Mouse (Mus musculus) embryo, embryonic 10.5 days (tissue): Measurements from ENCODE around the gene Arrb2.
A peak's percentile ranks its signal among the peaks of the same experiment; 100 is the strongest.
"Not testable (repeated sequence)": the region's sequence is repeated elsewhere in the genome, so short reads cannot be mapped to it uniquely, and the experiment has no call there.

Experiments used
- DNase-seq: peaks from one replicate; pipeline ENCODE4 v3.0.0-alpha.2; 2015; ENCODE audit warnings: low spot score

The Arrb2 gene

DNA sequence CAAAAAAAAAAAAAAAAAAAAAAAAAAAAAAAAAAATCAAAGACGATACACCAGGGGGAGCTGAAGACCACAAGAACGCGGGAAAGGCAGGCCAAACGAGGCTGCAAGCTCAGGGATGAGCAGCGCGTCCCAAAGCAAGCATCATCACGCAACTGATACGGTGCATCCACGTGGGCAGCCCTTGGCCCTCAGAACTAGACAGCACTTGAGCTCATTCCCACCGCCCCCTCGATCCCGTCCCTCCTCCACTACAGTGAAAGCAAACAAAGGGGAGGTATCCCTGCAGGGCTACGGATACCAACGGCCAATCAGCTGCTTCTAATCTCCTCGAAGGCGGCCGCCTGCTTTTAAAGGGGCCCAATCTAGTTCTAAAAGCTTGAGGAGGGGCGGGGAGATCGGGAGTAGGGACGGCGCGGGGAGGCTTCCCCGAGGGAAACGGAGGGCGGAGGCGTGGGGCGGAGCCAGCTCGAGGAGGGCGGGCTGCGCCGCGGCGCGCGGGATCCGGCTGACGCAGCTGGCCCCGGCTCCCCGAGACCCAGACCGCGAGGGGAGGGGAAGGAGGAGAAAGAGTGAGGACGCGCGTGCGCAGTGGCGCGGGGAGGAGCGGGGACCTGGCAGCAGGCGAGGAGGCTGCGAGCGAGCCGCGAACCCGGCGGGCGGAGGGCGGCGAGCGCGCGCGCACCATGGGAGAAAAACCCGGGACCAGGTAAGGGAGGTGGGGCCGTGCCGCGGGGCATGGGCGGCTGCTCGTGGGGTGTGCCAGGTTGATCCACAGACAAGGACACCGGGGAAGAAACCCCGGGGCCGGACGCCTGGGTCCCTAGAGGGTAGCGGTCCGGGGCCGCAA is at the start of gene Arrb2:
Gene Arrb2 (plus strand): TSS at position 588 of the 847 bp plus-strand sequence.
- DNase-seq: peak; percentile 99

GRCm38 (mm10) chr11:70384136-70384535 is 48.3 kb upstream of the Arrb2 start:
- DNase-seq: peak; percentile 7

DNA sequence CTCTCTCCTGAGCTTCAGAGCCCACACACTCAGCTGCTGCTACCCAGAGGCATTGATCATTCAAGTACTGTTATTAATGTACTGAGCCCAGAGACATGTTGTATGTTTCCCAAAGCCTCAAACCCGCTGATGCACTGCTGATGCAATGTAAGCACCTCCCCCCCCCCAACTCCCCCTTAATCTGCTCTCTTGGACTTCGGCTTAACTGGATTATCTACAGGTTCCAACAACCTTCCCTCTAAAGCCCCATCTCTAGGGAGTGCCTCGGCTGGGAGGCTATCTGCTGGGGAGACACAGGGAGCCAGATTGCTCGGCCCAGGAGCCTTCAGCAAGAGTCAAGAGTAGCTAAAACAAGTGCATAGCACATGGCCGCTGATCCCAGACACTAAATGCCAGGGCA is 45.0 kb upstream of the Arrb2 start:
- DNase-seq: no peak

GRCm38 (mm10) chr11:70389421-70389820 is 43.0 kb upstream of the Arrb2 start:
- no peak for DNase-seq

DNA sequence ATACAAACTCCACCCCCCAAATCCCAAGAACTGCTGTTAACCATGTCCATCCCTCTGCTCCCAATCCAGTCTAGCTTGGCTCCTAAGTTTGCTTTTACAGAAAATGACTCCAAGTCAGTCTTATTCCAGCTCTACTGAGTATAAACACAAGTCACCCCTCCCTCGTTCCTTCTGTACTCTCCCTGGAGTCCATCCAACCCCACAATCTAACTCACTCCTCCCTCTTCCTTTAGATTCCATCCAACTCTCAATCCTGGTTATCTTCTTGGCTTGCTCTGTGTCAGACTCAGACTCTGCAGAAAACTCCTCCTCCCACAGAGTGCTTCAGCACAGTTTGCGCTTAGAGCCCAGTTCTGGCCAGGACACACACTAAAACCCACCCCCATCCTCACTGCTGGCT is 28.8 kb upstream of the Arrb2 start:
- DNase-seq: no peak

DNA sequence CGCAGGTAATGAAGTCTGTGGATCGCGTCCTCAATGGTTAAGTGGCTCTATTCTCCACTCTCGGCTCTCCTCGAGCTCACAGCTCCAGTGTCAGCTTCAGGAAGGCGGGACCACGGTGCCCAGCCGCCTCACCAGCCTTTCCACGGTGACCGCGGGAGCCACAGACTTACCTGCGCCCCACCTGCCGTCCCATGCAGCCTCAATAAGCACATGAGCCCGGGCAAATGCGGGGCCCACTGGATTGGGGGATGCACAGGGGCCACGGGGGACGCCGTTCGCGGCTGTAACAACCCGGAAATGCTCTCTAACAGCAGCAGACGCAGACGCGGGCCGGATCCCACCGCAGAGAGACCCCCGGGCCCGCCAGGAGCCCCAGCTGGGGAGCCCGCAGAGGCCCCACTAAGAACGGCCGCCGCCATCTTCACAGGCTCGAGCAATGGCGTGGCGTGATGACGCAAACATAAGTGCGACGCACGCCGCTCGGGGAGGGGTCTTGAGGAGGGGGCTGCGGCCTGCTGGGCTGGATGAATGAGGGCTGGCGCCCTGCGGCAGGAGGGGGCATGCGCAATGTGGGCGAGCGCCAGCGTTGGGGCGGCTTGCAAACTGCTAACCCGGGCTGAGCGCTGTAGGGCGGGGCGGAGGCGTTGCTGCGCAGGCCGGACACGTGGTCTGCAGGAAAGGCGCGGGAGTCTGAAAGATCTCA is 22.7 kb upstream of the Arrb2 start, which contains the start of gene Pelp1:
Gene Pelp1 (minus strand): TSS at position 438 of the 703 bp plus-strand sequence.
- DNase-seq: peak; percentile 98

- no peak for DNase-seq
Observed at GRCm38 (mm10) chr11:70410297-70410643, 22.2 kb upstream of the Arrb2 start.

DNA sequence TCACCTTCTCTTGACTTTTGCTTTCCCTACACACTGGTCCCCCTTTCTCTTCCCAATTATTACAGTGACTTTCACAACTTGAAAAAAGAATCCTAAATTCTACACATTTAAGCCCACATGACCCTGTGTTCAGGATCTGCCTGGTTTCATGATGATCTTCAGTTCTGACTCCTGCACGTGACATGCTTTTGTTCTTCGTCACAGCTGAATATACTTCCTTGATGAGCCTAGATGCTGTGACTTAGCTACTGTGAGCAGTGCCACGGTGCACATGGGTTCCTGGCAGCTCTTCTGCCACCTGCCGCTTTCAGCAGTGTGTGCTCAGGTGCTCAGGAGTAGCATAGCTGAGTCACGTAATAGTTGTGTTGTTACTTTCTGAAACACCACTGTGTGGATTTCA is 19.8 kb upstream of the Arrb2 start:
- DNase-seq: no peak

DNA sequence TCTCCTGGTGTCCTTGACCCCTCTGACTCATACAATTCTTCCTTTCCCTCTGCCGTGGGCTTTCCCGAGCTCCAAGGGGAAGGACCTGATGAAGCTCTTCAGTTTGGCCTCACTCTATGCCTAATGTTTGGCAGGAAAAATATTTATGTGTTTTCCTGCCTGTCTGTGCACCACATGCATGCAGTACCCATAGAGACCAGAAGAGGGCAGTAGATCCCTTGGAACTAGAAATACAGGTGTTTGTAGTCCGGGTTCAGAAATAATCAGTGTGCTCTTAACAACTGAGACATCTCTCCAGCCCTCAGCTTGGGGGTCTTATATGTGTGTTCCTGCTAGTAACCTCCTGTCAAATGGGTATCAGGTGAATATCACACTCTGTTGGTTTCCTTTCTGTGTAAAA is 18.5 kb upstream of the Arrb2 start:
- DNase-seq: peak; percentile 91

GRCm38 (mm10) chr11:70418199-70418598 is 14.2 kb upstream of the Arrb2 start:
- no peak for DNase-seq

- DNase-seq: no peak
Observed at GRCm38 (mm10) chr11:70419486-70419885, 12.9 kb upstream of the Arrb2 start.

- DNase-seq: not testable (repeated sequence)
Observed at GRCm38 (mm10) chr11:70426598-70426997, 5.8 kb upstream of the Arrb2 start.

GRCm38 (mm10) chr11:70431574-70431973 is 861 bp upstream of the Arrb2 start:
- peak; percentile 11 for DNase-seq

- peak; percentile 60 for DNase-seq
Observed at GRCm38 (mm10) chr11:70432895-70433568, 597 bp downstream of the Arrb2 start.

DNA sequence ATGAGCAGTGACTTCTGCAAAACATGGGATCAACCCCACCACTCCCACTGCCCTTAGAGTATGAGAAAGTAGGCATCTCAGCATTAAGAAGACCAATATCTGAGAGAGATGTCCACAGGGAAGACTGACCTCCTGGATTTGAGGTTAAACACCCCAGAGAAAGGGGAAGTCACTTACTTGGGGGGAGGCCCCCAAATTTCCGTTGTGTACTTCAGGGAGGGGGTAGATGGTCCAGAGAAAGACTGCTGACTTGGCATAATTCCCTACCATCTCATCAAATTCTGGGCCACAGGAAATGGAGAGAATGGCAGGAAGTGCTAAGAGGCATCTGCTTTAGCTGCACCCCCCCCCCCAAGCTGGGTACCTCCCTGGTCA is 1.1 kb downstream of the Arrb2 start:
- no peak for DNase-seq

- DNase-seq: no peak
Observed at GRCm38 (mm10) chr11:70433951-70434350, 1.5 kb downstream of the Arrb2 start.

GRCm38 (mm10) chr11:70435476-70435875 is 3.0 kb downstream of the Arrb2 start:
- DNase-seq: no peak

- no peak for DNase-seq
Observed at GRCm38 (mm10) chr11:70437426-70437825, 5.0 kb downstream of the Arrb2 start.

DNA sequence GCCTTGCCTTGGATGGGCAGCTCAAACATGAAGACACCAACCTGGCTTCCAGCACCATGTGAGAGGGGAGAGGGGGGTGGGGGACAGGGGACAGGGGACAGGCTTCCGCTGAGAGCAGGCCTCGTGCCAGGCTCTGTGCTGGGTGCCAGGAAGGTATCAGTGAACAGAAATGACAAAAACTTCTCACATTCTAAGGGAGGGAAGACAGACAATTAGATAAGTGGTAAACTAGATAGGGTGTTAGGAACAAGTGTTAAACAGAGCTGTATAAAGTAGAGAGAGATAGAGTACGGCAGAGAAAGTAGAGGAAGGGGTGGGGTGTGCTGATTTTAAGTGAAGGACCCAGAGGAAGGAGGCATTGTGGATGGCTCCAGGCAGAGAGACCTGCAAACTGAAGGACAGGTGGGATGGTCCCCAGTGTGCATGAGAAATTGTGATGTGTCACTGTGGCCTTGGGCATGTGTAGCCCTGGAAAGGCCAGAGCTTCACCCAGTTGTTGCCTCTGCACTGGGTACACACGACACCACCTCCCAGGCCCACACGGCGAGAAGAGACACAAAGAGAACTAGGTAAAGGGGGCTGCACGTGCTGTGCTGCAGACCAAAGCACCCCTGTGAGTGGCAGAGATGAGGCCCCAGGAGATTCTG is 6.4 kb downstream of the Arrb2 start:
- no peak for DNase-seq

DNA sequence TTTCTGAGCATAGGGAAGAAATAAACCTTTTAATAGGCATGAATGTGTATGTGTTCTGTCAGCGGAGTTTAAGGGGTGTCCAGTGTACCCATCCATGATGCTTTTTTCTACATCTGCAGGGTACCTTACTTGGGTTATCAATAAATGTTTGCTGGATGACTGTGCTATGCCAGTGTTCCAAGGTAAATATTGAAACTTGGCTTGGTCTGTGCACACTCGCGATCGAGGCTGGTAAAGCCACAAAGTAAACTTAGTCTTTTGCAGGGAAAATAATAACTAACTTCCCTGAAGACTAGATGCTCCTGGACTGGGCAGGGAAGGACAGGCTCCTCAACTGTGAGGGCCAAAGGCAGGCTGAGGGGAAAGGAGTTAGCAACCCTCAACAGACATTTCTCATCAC is 8.2 kb downstream of the Arrb2 start:
- DNase-seq: no peak

DNA sequence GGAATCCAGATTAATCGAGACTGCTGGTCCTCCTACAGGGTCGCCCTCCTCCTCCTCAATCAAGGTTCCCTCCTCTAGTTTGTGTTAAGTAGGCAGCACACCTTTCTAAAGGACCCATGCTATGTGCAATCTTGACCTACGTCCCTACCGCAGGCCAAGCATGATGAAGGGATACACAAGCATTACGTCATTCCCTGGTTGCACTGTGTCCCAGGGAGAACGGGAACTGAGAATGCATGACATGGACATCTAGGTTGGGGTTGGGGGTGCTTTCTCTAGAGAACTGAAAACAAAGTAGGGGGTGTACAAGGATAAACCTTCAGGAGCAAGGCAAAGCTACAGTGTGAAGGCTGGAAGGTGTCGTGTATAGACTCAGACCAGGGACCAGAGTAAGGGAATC is 9.4 kb downstream of the Arrb2 start:
- no peak for DNase-seq

DNA sequence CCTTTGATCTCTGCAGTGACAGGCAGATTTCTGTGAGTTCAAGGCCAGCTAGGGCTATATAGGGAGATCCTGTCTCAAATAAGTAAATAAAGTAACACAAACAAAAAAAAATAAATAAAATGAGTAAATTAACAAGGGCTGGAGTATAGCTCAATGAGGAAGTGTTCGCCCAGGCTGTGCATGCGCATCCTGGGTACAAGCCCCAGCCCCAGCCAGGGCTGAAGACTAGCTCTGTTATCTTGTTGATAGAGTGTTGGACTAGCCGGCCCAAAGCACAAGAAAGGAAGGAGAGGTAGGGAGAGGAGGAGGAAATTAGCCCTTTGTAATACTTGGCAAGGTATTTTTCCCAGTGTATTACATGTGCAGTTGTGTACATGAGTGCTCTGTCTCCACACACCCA is 11.5 kb downstream of the Arrb2 start:
- no peak for DNase-seq
